Mouse (Mus musculus) layer of hippocampus, adult 2 months (tissue): ENCODE results near the gene Gtf2h3. TPM values are rescaled to one million over a fixed set of nuclear protein-coding genes. Genes with fewer than 3 reads are reported as not detected.

Source experiments
- DNase-seq, 2 experiments: peaks; one replicate each; pipeline ENCODE4 v3.0.0; 2022; ENCODE audit warnings: low spot score in 2 of 2
- H3K27ac ChIP-seq: fragments of 200-600 bp; 2 replicates; pipeline ENCODE4 v1.8.1; 2022
- H3K4me3 ChIP-seq: fragments of 200-600 bp; 2 replicates; pipeline ENCODE4 v1.8.1; 2022; ENCODE audit warnings: mild to moderate bottlenecking
- CTCF ChIP-seq: fragments of 200-600 bp; conservative IDR thresholded peaks from 2 replicates; pipeline ENCODE4 v1.8.1; 2022; ENCODE audit warnings: antibody characterized with exemption, mild to moderate bottlenecking, moderate library complexity
- long read RNA-seq, 2 experiments: library from polyadenylated mRNA; stranded (forward); transcript quantifications; one replicate each; pipeline ENCODE4 v2.0.0; 2021; ENCODE audit warnings: borderline mapping rate in 2 of 2
- total RNA-seq, 2 experiments: library from RNA; stranded (reverse); gene quantifications; 2 replicates each; pipeline ENCODE4 v1.2.3; 2021

Gtf2h3 gene
- 10 to 100 TPM; 31.7 to 35.7 TPM for total RNA-seq
- long read RNA-seq, experiment 1, transcript Gtf2h3-201 (13 exons, 2,672 nt) = major isoform, 23 of 27 reads
- long read RNA-seq, experiment 1, partial matches to known transcripts = 0 of 27 reads
- long read RNA-seq, experiment 1, other reads (novel, unspliced or antisense) = 4 of 27 reads
- long read RNA-seq, experiment 2, transcript Gtf2h3-201 (13 exons, 2,672 nt) = major isoform, 23 of 34 reads
- long read RNA-seq, experiment 2, partial matches to known transcripts = 4 of 34 reads
- long read RNA-seq, experiment 2, other reads (novel, unspliced or antisense) = 7 of 34 reads

DNA sequence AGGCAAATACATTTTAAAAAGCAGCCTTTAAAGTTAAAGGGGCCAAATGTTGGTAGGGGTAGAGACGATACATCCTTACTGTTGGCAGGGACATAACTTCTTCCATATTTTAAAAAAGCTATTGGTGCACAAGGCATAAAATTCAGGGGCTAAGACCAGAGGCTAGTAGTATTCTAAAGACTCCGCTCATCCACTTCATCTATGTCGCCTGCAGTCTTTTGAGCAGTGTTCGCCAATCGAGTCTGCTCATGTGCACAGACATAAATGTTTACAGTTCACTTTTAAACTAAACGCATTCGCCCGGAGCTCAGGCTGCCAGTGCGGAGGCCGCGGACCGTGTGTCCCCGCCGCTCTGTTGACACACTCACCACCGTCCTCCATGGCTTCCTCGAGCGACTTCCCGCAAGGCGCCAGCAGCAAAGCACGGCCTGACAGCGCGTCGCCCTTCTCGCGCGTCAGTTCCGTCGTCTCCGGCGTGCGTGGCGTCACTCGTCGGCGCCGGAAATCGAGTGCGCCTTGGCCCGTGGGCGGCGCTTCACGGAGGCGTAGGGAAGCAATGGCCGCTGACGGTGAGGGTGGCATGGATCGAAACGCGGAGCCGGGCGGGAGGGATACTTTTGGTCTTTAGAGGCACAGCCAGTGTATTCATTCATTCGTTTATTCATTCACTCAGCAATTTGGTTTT lies at the start of gene Gtf2h3, which contains the start of gene Eif2b1:
Gtf2h3 (plus strand) TSS at position 508 of the 685 bp plus-strand sequence.
Eif2b1 (minus strand) TSS at position 499 of the 685 bp plus-strand sequence.
- DNase-seq = peak; percentile 93 to 96
- H3K27ac ChIP-seq = peak within 1 kb of the TSS; percentile 90
- TF ChIP-seq CTCF = no peak
- H3K4me3 ChIP-seq = peak within 1 kb of the TSS; percentile 83

- peak overlapping the region; percentile 69 for H3K4me3 ChIP-seq
- peak overlapping the region; percentile 96 for H3K27ac ChIP-seq
- no peak for TF ChIP-seq CTCF
- no peak for DNase-seq
Observed at GRCm38 (mm10) chr5:124529191-124529651, 49.7 kb upstream of the Gtf2h3 start.

GRCm38 (mm10) chr5:124529697-124530096 lies 49.2 kb upstream of the Gtf2h3 start:
- DNase-seq = no peak
- TF ChIP-seq CTCF = no peak
- Histone ChIP-seq H3K4me3 (peak overlapping the region; percentile 69), H3K27ac (peak overlapping the region; percentile 96)

- no peak for TF ChIP-seq CTCF
- Histone ChIP-seq H3K4me3 (peak within 1 kb of the TSS; percentile 69), H3K27ac (peak within 1 kb of the TSS; percentile 96)
- peak; percentile 72 to 80 for DNase-seq
Observed at GRCm38 (mm10) chr5:124530655-124531582, 48.0 kb upstream of the Gtf2h3 start, which contains the start of gene Rilpl1. Gene Rilpl1 (minus strand): TSS chr5:124531391.

DNA sequence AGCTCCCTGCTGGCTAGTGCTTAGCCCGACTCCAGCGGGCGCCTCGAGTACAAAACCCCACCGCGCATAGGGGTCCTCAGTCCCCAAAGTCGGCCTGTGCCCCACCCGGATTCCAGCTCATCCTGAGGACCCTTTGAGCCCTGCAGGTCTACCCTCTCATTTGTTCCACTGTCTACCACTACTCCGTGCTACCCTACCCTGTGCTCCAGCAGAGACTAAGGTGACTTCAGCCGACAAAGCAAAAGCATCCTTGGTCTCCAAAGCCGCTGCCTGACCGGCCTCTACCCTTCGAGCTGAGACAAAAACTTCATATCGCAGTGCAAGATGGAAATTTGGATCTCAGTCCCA lies 47.4 kb upstream of the Gtf2h3 start:
- Histone ChIP-seq H3K4me3 (peak overlapping the region; percentile 69), H3K27ac (peak overlapping the region; percentile 96)
- DNase-seq = no peak
- 0 out of 2 replicates have a peak, but pooled peaks have one; percentile 5 for TF ChIP-seq CTCF

- TF ChIP-seq CTCF = no peak
- Histone ChIP-seq H3K4me3 (no peak overlapping the region), H3K27ac (peak overlapping the region; percentile 96; the same call in 1 of the 2 replicates)
- no peak for DNase-seq
Observed at GRCm38 (mm10) chr5:124532451-124532850, 46.5 kb upstream of the Gtf2h3 start.

DNA sequence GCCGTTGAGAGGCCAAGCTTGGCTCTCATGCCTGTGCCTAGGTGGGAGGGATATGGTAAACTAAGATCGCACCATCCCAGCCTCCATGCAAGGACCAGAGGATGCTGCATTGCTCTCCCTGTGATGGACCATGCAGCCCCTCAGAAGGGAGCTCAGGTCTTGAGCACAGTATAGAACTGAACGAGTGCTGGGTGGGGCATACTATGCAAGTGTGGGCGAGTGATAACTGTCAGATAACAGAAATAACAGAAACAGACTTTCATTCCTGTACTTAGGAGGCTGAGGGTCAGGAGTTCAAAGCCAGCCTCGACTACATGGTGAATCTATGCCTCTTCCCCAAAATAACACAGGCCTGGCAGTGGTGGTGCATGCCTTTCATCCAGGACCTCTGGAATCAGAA lies 43.9 kb upstream of the Gtf2h3 start:
- DNase-seq = no peak
- TF ChIP-seq CTCF = no peak
- H3K27ac ChIP-seq = no peak overlapping the region
- no peak overlapping the region for H3K4me3 ChIP-seq

DNA sequence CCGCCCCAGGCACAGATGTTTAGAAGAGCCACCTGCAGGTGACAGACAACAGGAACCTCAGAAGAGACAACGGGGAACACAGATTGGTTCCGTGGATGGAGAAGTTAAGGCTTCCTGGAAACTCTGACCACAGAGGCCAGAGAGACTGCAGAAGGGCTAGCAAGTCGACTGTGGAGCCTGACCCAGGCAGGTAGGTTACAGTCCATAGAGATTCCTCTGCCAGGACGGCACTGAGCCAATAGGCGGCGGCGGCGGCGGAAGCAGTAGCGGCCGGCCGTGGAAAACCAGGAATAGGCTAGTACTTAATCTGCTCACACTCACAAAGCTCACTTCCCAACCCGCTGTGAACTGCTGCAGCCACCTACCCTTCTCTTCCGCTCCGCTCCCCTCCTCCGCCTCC lies 42.2 kb upstream of the Gtf2h3 start:
- no peak for DNase-seq
- Histone ChIP-seq H3K4me3 (peak overlapping the region; percentile 26; the same call in 1 of the 2 replicates), H3K27ac (peak overlapping the region; percentile 70)
- peak; percentile 34 for TF ChIP-seq CTCF

DNA sequence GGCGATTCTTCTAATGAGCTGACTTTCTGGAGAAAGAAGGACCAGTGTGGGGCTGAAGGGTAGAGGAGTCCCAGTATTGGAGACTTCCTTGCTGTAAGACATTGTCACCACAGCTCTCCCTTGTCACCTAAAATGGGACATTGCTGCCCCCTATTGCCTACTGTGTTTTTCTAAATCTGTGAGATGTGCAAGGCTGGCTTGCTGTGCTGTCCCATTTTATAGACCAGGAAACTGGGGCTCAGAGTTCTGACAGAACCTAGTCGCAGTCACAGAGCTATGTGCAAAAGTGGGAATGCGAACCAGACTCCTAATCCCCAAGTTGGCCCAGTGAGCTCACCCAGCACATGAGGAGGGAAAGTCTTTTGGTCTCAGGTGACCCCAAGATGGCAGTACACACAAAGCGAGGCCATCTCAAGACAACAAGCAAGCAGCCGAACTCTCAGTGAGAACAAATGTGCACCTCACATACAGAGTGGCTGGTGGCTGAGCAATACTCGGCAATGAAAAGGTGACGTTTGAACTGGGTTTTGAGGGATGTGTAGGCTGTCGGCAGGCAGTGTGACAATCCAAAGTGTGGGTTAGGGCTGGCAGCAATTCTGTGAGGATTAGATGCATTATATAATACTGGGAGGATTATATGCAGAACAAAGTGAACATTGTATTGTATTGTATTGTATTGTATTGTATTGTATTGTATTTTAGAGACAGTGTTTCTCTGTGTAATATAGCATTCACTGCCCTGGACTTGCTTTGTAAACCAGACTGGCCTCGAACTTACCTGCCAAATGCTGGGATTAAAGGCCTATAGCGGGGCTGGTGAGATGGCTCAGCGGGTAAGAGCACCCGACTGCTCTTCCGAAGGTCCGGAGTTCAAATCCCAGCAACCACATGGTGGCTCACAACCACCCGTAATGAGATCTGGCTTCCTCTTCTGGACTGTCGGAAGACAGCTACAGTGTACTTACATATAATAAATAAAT lies 39.8 kb upstream of the Gtf2h3 start:
- peak overlapping the region; percentile 74 for H3K27ac ChIP-seq
- DNase-seq = peak; percentile 72 to 82

GRCm38 (mm10) chr5:124539905-124540304 lies 39.0 kb upstream of the Gtf2h3 start:
- TF ChIP-seq CTCF = no peak
- Histone ChIP-seq H3K27ac (peak overlapping the region; percentile 84), H3K4me3 (peak overlapping the region; percentile 48)
- no peak for DNase-seq

More for the DNA sequence above, 39.8 kb upstream of the Gtf2h3 start:
- no peak overlapping the region for H3K4me3 ChIP-seq
- peak; percentile 83 for TF ChIP-seq CTCF

DNA sequence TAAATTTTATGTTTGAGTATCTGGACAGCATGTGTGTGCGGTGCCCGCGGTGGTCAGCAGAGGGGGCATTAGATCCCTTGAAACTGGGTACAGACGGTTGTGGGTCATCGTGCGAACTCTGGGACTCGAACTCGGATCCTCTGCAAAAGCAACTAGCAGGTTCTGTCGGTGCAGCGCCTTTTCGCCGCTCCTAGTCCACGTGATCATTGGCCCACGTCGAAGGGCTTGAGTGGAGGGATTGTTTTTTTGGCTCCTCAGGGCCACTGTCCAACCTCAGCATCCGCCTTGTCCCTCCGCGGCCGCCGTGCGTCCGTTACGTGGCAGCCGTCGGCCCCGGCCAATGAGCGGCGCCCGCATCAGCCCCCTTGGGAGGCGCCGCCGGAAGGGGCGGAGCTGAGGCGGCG lies 38.6 kb upstream of the Gtf2h3 start, which contains the start of gene Tmed2:
Tmed2 (plus strand) TSS at position 313 of the 404 bp plus-strand sequence.
- Histone ChIP-seq H3K4me3 (peak within 1 kb of the TSS; percentile 85), H3K27ac (peak within 1 kb of the TSS; percentile 84)
- DNase-seq = peak; percentile 95 to 97
- TF ChIP-seq CTCF = peak; percentile 65
